Mouse (Mus musculus): ENCODE results near the gene Tulp2.
"Not testable (repeated sequence)": the region's sequence is repeated elsewhere in the genome, so short reads cannot be mapped to it uniquely, and the experiment has no call there.

The Tulp2 gene

GRCm38 (mm10) chr7:45523678-45524170 lies 42.0 kb downstream of the Tulp2 start:
- DNase-seq: no peak

- peak in 1 of 2 experiments; percentile 48 for DNase-seq
Measured at GRCm38 (mm10) chr7:45524841-45525621, 43.4 kb downstream of the Tulp2 start.

GRCm38 (mm10) chr7:45525809-45526473 lies 44.3 kb downstream of the Tulp2 start, which contains the start of the genes Ppp1r15a and Plekha4:
Ppp1r15a (minus strand) TSS chr7:45526268.
Plekha4 (plus strand) TSS chr7:45526330.
- DNase-seq: peak; percentile 96 to 97

- peak in 1 of 2 experiments; percentile 31 for DNase-seq
Measured at GRCm38 (mm10) chr7:45526474-45527120, 44.9 kb downstream of the Tulp2 start.

GRCm38 (mm10) chr7:45527169-45527568 lies 45.5 kb downstream of the Tulp2 start:
- not testable (repeated sequence) for DNase-seq

GRCm38 (mm10) chr7:45529461-45529860 lies 47.8 kb downstream of the Tulp2 start:
- DNase-seq: peak; percentile 26 to 56

- DNase-seq: no peak
Measured at GRCm38 (mm10) chr7:45530643-45531042, 49.0 kb downstream of the Tulp2 start.

GRCm38 (mm10) chr7:45535676-45536075 lies 54.0 kb downstream of the Tulp2 start:
- DNase-seq: no peak

GRCm38 (mm10) chr7:45537602-45538001 lies 55.9 kb downstream of the Tulp2 start:
- no peak for DNase-seq

GRCm38 (mm10) chr7:45538163-45539041 lies 56.7 kb downstream of the Tulp2 start:
- DNase-seq: peak; percentile 52 to 55

- DNase-seq: no peak
Measured at GRCm38 (mm10) chr7:45539095-45539494, 57.4 kb downstream of the Tulp2 start.

- no peak for DNase-seq
Measured at GRCm38 (mm10) chr7:45540213-45540612, 58.5 kb downstream of the Tulp2 start.

- no peak for DNase-seq
Measured at GRCm38 (mm10) chr7:45544525-45544924, 62.8 kb downstream of the Tulp2 start.

- no peak for DNase-seq
Measured at GRCm38 (mm10) chr7:45549641-45550436, 68.2 kb downstream of the Tulp2 start.

GRCm38 (mm10) chr7:45550821-45551511 lies 69.3 kb downstream of the Tulp2 start:
- DNase-seq: no peak

GRCm38 (mm10) chr7:45551512-45551883 lies 69.8 kb downstream of the Tulp2 start:
- no peak for DNase-seq

GRCm38 (mm10) chr7:45553519-45553918 lies 71.8 kb downstream of the Tulp2 start:
- DNase-seq: no peak

- no peak for DNase-seq
Measured at GRCm38 (mm10) chr7:45553990-45554389, 72.3 kb downstream of the Tulp2 start.

- no peak for DNase-seq
Measured at GRCm38 (mm10) chr7:45554744-45555143, 73.1 kb downstream of the Tulp2 start, which contains the start of gene Hsd17b14. Hsd17b14 (plus strand) TSS chr7:45554893.

- DNase-seq: peak; percentile 82 to 87
Measured at GRCm38 (mm10) chr7:45555787-45556186, 74.1 kb downstream of the Tulp2 start.

- DNase-seq: peak; percentile 25 to 70
Measured at GRCm38 (mm10) chr7:45558907-45559306, 77.2 kb downstream of the Tulp2 start.

Data from lung, postnatal 4 days (tissue).